Mouse (Mus musculus) spleen, postnatal 10 days (tissue): ENCODE data around the gene Fam169b.
"Not testable (repeated sequence)": the region's sequence is repeated elsewhere in the genome, so short reads cannot be mapped to it uniquely, and the experiment has no call there.

Source experiments
- DNase-seq, 2 experiments: peaks; one replicate each; pipeline ENCODE4 v3.0.0; 2021 to 2022; ENCODE audit warnings: low spot score in 2 of 2

Fam169b gene

GRCm38 (mm10) chr7:68285851-68286298 lies 12.2 kb downstream of the Fam169b start:
- DNase-seq = no peak

GRCm38 (mm10) chr7:68286526-68287481 lies 13.2 kb downstream of the Fam169b start:
- DNase-seq = no peak

- no peak for DNase-seq
Measured at GRCm38 (mm10) chr7:68287582-68287981, 13.9 kb downstream of the Fam169b start.

- DNase-seq = not testable (repeated sequence)
Measured at GRCm38 (mm10) chr7:68288000-68288399, 14.4 kb downstream of the Fam169b start.

- DNase-seq = no peak
Measured at GRCm38 (mm10) chr7:68289081-68289480, 15.4 kb downstream of the Fam169b start.

- no peak for DNase-seq
Measured at GRCm38 (mm10) chr7:68291603-68292002, 18.0 kb downstream of the Fam169b start.

GRCm38 (mm10) chr7:68293997-68294789 lies 20.6 kb downstream of the Fam169b start:
- no peak for DNase-seq

- no peak for DNase-seq
Measured at GRCm38 (mm10) chr7:68296487-68296886, 22.8 kb downstream of the Fam169b start.

GRCm38 (mm10) chr7:68298381-68299076 lies 24.9 kb downstream of the Fam169b start:
- DNase-seq = no peak

GRCm38 (mm10) chr7:68301160-68301559 lies 27.5 kb downstream of the Fam169b start:
- no peak for DNase-seq

- peak; percentile 42 to 68 for DNase-seq
Measured at GRCm38 (mm10) chr7:68302586-68303433, 29.2 kb downstream of the Fam169b start.

GRCm38 (mm10) chr7:68303685-68304084 lies 30.0 kb downstream of the Fam169b start:
- DNase-seq = no peak

GRCm38 (mm10) chr7:68305781-68306575 lies 32.3 kb downstream of the Fam169b start:
- no peak for DNase-seq

- no peak for DNase-seq
Measured at GRCm38 (mm10) chr7:68306756-68307155, 33.1 kb downstream of the Fam169b start.

- no peak for DNase-seq
Measured at GRCm38 (mm10) chr7:68311469-68311868, 37.8 kb downstream of the Fam169b start.

GRCm38 (mm10) chr7:68312395-68312794 lies 38.8 kb downstream of the Fam169b start:
- DNase-seq = no peak

GRCm38 (mm10) chr7:68313038-68313782 lies 39.6 kb downstream of the Fam169b start:
- no peak for DNase-seq

- DNase-seq = no peak
Measured at GRCm38 (mm10) chr7:68314286-68314685, 40.6 kb downstream of the Fam169b start.

- DNase-seq = no peak
Measured at GRCm38 (mm10) chr7:68315068-68315467, 41.4 kb downstream of the Fam169b start.
